Mouse (Mus musculus): ENCODE measurements around the gene Sin3b. TPM values are rescaled to one million over a fixed set of nuclear protein-coding genes. Genes with fewer than 3 reads are reported as not detected.
A peak's percentile ranks its signal among the peaks of the same experiment; 100 is the strongest.

Sin3b gene
- polyA plus RNA-seq, 1 experiment = 394 TPM

DNA sequence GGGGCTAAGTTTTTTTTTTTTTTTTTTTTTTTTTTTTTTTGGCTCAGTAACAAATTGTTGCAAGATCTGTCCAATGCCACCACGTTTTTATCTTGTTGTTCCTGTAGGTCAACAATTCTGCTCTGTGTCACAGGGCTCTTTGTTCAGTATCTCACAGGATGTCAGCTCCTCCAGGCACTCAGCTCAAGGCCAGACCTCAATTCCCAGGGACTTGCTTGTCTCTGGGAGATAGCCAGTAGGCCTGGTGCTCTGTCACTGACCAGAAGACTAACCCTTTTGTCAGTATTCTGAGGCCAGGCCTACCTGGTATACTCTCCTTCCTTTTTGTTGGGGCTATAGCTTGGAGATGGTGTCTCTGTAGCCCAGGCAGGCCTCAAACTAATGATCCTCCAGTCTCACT lies 2.5 kb upstream of the Sin3b start:
- no peak for TF ChIP-seq CTCF (IDR thresholded peaks at IDR 0.05; ENCODE audit: borderline replicate concordance, control insufficient read depth, extremely low read depth, insufficient read depth, low read length, poor library complexity)
- TF ChIP-seq POLR2A (IDR thresholded peaks at IDR 0.05; ENCODE audit: control insufficient read depth, extremely low read depth, insufficient read depth, low read length, poor library complexity) = no peak
- WGBS = 47% methylated on average over 1 of the region's 1 CpGs

DNA sequence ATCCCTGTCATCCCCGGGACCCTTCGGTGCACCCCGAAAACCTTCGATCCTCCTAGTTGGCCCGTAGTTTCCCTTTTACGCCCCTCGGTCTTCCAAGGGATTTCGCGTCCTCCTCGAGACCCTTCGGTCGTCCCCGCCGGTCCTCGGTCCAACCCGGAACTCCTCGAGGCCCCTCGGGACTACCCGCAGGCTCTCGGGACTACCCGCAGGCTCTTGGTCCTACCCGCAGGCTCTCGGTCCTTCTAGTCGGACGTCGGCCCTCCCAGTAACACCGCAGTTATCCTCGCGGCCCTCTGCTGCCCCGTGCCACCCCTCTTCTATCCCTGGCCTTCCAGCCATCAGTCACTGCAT lies 541 bp downstream of the Sin3b start:
- Histone ChIP-seq H3K4me1 (replicated peaks; ENCODE audit: control insufficient read depth, insufficient read depth, low read length) (peaks cover 6% of the 10 kb centered on the region), H3K27me3 (ENCODE audit: control insufficient read depth, insufficient read depth, low read length) (no peaks in the 10 kb centered on the region), H3K4me3 (ENCODE audit: control insufficient read depth, insufficient read depth, low read length) (peak overlapping the region; percentile 88), H3K36me3 (ENCODE audit: control insufficient read depth, insufficient read depth, low read length) (peaks cover 36% of the 10 kb centered on the region), H3K27ac (ENCODE audit: control insufficient read depth, insufficient read depth, low read length) (no peak overlapping the region)
- no peak for DNase-seq
- 0% methylated on average over 30 of the region's 30 CpGs for WGBS
- no peak for TF ChIP-seq CTCF (IDR thresholded peaks at IDR 0.05; ENCODE audit: borderline replicate concordance, control insufficient read depth, extremely low read depth, insufficient read depth, low read length, poor library complexity)
- TF ChIP-seq POLR2A (IDR thresholded peaks at IDR 0.05; ENCODE audit: control insufficient read depth, extremely low read depth, insufficient read depth, low read length, poor library complexity) = no peak

More for the DNA sequence above, 2.5 kb upstream of the Sin3b start:
- H3K4me1 ChIP-seq (replicated peaks; ENCODE audit: control insufficient read depth, insufficient read depth, low read length) = peaks cover 6% of the 10 kb centered on the region
- no peak overlapping the region for H3K4me3 ChIP-seq (ENCODE audit: control insufficient read depth, insufficient read depth, low read length)
- no peak overlapping the region for H3K27ac ChIP-seq (ENCODE audit: control insufficient read depth, insufficient read depth, low read length)
- H3K27me3 ChIP-seq (ENCODE audit: control insufficient read depth, insufficient read depth, low read length) = no peaks in the 10 kb centered on the region
- no peak for DNase-seq
- peaks cover 5% of the 10 kb centered on the region for H3K36me3 ChIP-seq (ENCODE audit: control insufficient read depth, insufficient read depth, low read length)

DNA sequence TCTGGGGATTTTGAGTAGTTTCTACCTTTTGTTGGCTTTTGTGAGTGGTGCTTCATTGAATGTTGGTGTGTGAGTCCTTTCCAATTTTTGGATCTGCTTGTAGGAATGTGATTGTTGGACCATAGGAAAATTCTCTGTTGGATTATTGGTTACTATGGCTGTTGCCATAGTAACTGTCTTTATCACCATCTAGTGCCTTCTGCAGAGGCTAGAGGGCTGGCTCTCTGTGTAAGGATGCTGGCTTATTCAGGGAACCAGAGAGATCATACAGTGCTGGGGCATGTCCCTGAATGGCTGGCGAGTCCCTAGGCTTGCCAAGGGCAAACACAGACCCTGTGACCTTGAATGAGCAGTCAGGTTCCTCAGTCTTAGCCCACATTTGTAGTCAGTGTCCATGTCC lies 5.6 kb downstream of the Sin3b start:
- H3K4me1 ChIP-seq (replicated peaks; ENCODE audit: control insufficient read depth, insufficient read depth, low read length) = peaks cover 6% of the 10 kb centered on the region
- no peaks in the 10 kb centered on the region for H3K27me3 ChIP-seq (ENCODE audit: control insufficient read depth, insufficient read depth, low read length)
- 97% methylated on average over 1 of the region's 1 CpGs for WGBS
- TF ChIP-seq CTCF (IDR thresholded peaks at IDR 0.05; ENCODE audit: borderline replicate concordance, control insufficient read depth, extremely low read depth, insufficient read depth, low read length, poor library complexity) (no peak), POLR2A (IDR thresholded peaks at IDR 0.05; ENCODE audit: control insufficient read depth, extremely low read depth, insufficient read depth, low read length, poor library complexity) (no peak)
- no peak overlapping the region for H3K4me3 ChIP-seq (ENCODE audit: control insufficient read depth, insufficient read depth, low read length)
- no peak for DNase-seq
- H3K36me3 ChIP-seq (ENCODE audit: control insufficient read depth, insufficient read depth, low read length) = peaks cover 84% of the 10 kb centered on the region
- H3K27ac ChIP-seq (ENCODE audit: control insufficient read depth, insufficient read depth, low read length) = no peak overlapping the region

DNA sequence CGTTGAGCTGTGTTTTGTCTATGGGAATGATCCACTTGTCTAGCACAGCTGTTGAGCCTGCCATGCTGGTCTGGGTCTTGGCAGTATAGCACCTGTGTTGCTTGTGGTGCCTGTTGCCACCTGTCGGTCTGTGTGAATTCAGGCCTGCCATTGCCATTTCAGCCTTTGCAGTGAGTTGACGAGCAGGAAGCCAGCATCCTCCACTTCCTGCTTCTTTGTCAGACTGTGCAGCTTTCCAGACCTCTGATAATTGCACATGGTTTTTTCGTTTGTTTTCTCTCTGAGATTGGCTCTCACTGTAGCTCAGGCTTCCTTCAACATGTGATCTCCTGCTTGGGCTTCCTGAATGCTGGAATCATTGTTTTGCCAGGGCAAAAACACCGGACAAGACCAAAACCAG lies 11.9 kb downstream of the Sin3b start:
- Histone ChIP-seq H3K27ac (ENCODE audit: control insufficient read depth, insufficient read depth, low read length) (peak overlapping the region; percentile 59), H3K27me3 (ENCODE audit: control insufficient read depth, insufficient read depth, low read length) (no peaks in the 10 kb centered on the region), H3K36me3 (ENCODE audit: control insufficient read depth, insufficient read depth, low read length) (peaks cover 52% of the 10 kb centered on the region), H3K4me1 (replicated peaks; ENCODE audit: control insufficient read depth, insufficient read depth, low read length) (peaks cover 22% of the 10 kb centered on the region), H3K4me3 (ENCODE audit: control insufficient read depth, insufficient read depth, low read length) (no peak overlapping the region)
- 38% methylated on average over 5 of the region's 5 CpGs for WGBS
- no peak for TF ChIP-seq POLR2A (IDR thresholded peaks at IDR 0.05; ENCODE audit: control insufficient read depth, extremely low read depth, insufficient read depth, low read length, poor library complexity)
- peak; percentile 68 for DNase-seq

DNA sequence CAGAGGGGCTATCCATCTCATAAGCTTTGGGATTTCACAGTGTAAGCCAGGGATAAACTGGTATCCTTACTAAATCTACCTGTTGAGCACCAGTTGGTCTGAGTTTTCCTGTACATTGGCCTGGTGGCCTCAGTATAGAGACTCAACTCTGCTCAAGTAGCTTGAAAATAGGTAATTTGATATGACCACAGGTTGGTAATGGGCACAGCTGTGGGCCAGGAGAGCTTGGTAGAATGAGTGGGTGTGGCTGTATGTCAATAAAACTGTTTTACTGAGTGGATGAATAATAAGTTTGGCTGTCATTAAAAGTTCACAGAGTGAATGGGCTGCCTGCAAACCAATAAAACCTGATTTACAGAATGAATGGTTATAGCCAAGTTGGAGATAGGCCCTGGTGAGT lies 13.8 kb downstream of the Sin3b start:
- peaks cover 34% of the 10 kb centered on the region for H3K36me3 ChIP-seq (ENCODE audit: control insufficient read depth, insufficient read depth, low read length)
- DNase-seq = no peak
- no peak for TF ChIP-seq CTCF (IDR thresholded peaks at IDR 0.05; ENCODE audit: borderline replicate concordance, control insufficient read depth, extremely low read depth, insufficient read depth, low read length, poor library complexity)
- no peak for TF ChIP-seq POLR2A (IDR thresholded peaks at IDR 0.05; ENCODE audit: control insufficient read depth, extremely low read depth, insufficient read depth, low read length, poor library complexity)
- H3K4me1 ChIP-seq (replicated peaks; ENCODE audit: control insufficient read depth, insufficient read depth, low read length) = peaks cover 34% of the 10 kb centered on the region
- no peaks in the 10 kb centered on the region for H3K27me3 ChIP-seq (ENCODE audit: control insufficient read depth, insufficient read depth, low read length)
- no peak overlapping the region; the same call in 1 of the 2 replicates for H3K27ac ChIP-seq (ENCODE audit: control insufficient read depth, insufficient read depth, low read length)
- no peak overlapping the region for H3K4me3 ChIP-seq (ENCODE audit: control insufficient read depth, insufficient read depth, low read length)

DNA sequence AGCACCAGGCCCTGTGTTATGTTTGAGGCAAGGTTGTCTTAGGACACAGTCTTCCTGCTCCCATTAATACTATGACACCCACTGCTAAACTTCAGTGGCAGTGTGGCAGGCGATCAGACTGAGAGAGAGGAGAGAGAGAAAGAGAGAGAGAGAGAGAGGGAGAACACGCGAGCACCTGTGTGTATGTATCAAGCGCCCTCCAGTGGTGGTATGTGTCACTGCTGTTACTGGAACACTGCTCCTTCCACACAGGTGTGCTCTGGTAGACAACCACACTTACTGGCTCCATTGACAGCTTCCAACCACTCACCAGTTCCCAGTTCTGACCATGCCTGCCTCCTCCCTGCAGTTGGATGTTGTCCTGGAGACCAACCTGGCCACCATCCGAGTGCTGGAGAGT lies 23.0 kb downstream of the Sin3b start:
- TF ChIP-seq POLR2A (IDR thresholded peaks at IDR 0.05; ENCODE audit: control insufficient read depth, extremely low read depth, insufficient read depth, low read length, poor library complexity) (no peak), CTCF (IDR thresholded peaks at IDR 0.05; ENCODE audit: borderline replicate concordance, control insufficient read depth, extremely low read depth, insufficient read depth, low read length, poor library complexity) (peak; percentile 56; the same call in 1 of the 2 replicates)
- WGBS = 32% methylated on average over 5 of the region's 5 CpGs
- no peak overlapping the region for H3K27ac ChIP-seq (ENCODE audit: control insufficient read depth, insufficient read depth, low read length)
- H3K4me3 ChIP-seq (ENCODE audit: control insufficient read depth, insufficient read depth, low read length) = no peak overlapping the region
- H3K27me3 ChIP-seq (ENCODE audit: control insufficient read depth, insufficient read depth, low read length) = no peaks in the 10 kb centered on the region
- peak; percentile 72 for DNase-seq
- peaks cover 63% of the 10 kb centered on the region for H3K36me3 ChIP-seq (ENCODE audit: control insufficient read depth, insufficient read depth, low read length)
- H3K4me1 ChIP-seq (replicated peaks; ENCODE audit: control insufficient read depth, insufficient read depth, low read length) = peaks cover 11% of the 10 kb centered on the region

DNA sequence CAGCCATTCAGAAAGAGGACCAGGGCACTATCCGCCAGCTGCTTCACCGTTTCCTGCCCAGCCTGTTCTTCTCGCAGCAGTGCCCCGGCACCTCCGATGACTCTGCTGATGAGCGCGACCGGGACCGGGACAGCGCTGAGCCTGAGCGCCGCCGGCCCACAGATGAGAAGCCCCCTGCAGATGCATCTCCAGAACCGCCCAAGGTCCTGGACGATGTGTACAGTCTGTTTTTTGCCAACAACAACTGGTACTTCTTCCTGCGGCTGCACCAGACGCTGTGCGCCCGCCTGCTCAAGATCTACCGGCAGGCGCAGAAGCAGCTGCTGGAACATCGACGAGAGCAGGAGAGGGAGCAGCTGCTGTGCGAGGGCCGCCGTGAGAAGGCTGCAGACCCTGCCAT lies 26.8 kb downstream of the Sin3b start:
- peaks cover 87% of the 10 kb centered on the region for H3K36me3 ChIP-seq (ENCODE audit: control insufficient read depth, insufficient read depth, low read length)
- H3K27ac ChIP-seq (ENCODE audit: control insufficient read depth, insufficient read depth, low read length) = no peak overlapping the region
- no peaks in the 10 kb centered on the region for H3K27me3 ChIP-seq (ENCODE audit: control insufficient read depth, insufficient read depth, low read length)
- TF ChIP-seq POLR2A (IDR thresholded peaks at IDR 0.05; ENCODE audit: control insufficient read depth, extremely low read depth, insufficient read depth, low read length, poor library complexity) (no peak), CTCF (IDR thresholded peaks at IDR 0.05; ENCODE audit: borderline replicate concordance, control insufficient read depth, extremely low read depth, insufficient read depth, low read length, poor library complexity) (no peak)
- DNase-seq = no peak
- H3K4me3 ChIP-seq (ENCODE audit: control insufficient read depth, insufficient read depth, low read length) = no peak overlapping the region
- H3K4me1 ChIP-seq (replicated peaks; ENCODE audit: control insufficient read depth, insufficient read depth, low read length) = no peaks in the 10 kb centered on the region
- 98% methylated on average over 26 of the region's 26 CpGs for WGBS
